Mouse (Mus musculus) stomach, postnatal 0 days (tissue): ENCODE measurements around the gene Ms4a15. TPM values are rescaled to one million over a fixed set of nuclear protein-coding genes. Genes with fewer than 3 reads are reported as not detected.

Experiments used
- ATAC-seq: fragments of 200-750 bp; cut with Nextera tagmentation; 2 replicates; pipeline ENCODE4 v1.8.0; 2017; ENCODE audit not compliant: low FRiP score, low TSS enrichment
- DNase-seq: peaks from one replicate; pipeline ENCODE4 v3.0.0-alpha.2; 2016; ENCODE audit warnings: low spot score
- H3K27ac ChIP-seq: fragments of 300-500 bp; sonication (generic); replicated peaks from 2 replicates; pipeline ENCODE4 v1.5.1; 2014; ENCODE audit warnings: mild to moderate bottlenecking, control low read depth
- H3K27me3 ChIP-seq: fragments of 300-500 bp; sonication (generic); 2 replicates; pipeline ENCODE4 v1.6.1; 2014; ENCODE audit warnings: low read length; ENCODE audit not compliant: control insufficient read depth, insufficient read depth
- H3K36me3 ChIP-seq: fragments of 300-500 bp; sonication (generic); 2 replicates; pipeline ENCODE4 v1.6.1; 2014; ENCODE audit warnings: low read length, mixed read lengths; ENCODE audit not compliant: control insufficient read depth, insufficient read depth
- H3K4me1 ChIP-seq: fragments of 300-500 bp; sonication (generic); replicated peaks from 2 replicates; pipeline ENCODE4 v1.6.1; 2014; ENCODE audit warnings: antibody characterized with exemption; ENCODE audit not compliant: control insufficient read depth, insufficient read depth
- H3K4me2 ChIP-seq: fragments of 300-500 bp; sonication (generic); replicated peaks from 2 replicates; pipeline ENCODE4 v1.6.1; 2014; ENCODE audit warnings: low read depth, mild to moderate bottlenecking, control low read depth, moderate library complexity
- H3K4me3 ChIP-seq: fragments of 300-500 bp; sonication (generic); 2 replicates; pipeline ENCODE4 v1.5.1; 2014; ENCODE audit warnings: low read depth, low read length, control low read depth
- H3K9ac ChIP-seq: fragments of 300-500 bp; sonication (generic); 2 replicates; pipeline ENCODE4 v1.6.1; 2014; ENCODE audit warnings: mild to moderate bottlenecking, low read length, control low read depth, mixed read lengths
- H3K9me3 ChIP-seq: fragments of 300-500 bp; sonication (generic); 2 replicates; pipeline ENCODE4 v1.6.1; 2016; ENCODE audit warnings: low read length; ENCODE audit not compliant: control insufficient read depth
- CTCF ChIP-seq: IDR thresholded peaks from 2 replicates; pipeline ENCODE4 v1.5.1; 2016; ENCODE audit warnings: antibody characterized with exemption, low read depth, mild to moderate bottlenecking, moderate library complexity
- EP300 ChIP-seq: optimal IDR thresholded peaks from 2 replicates; pipeline ENCODE3; 2016; ENCODE audit warnings: antibody characterized with exemption
- WGBS: fragments of 180-500 bp; shearing (Covaris S2); extraction: QIAGEN DNeasy Blood & Tissue Kit; methylation state at CpG from one replicate; pipeline ENCODE4 v1.1.7; 2014; 5-methylcytosine and 5-hydroxymethylcytosine counted together
- polyA plus RNA-seq: library from polyadenylated mRNA; unstranded; fragments of >200 nt; fragmentation: Nextera tagmentation; extraction: Ambion mirVana; gene quantifications from 2 replicates; pipeline ENCODE4 v1.2.1, GENCODE M21; 2015

The Ms4a15 gene
- polyA plus RNA-seq, 1 experiment from 2014 or later = not detected

DNA sequence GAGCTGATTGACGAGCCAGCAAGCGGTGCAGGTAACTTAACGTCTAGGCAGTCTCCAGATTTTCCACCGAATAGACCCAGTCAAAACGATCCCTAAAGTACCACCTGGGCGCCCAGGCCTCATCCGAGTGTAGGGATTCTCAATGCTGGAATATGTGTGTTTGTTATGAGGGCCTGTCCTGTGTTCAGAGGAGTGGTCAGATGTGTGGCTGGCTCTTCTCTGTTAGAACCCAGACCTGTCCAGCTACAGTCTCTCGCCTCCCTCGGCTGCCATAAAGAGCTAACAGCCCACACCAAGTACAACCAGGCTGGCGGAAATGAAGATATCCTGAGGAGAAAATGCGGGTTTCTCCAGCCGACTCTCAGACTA is 33.1 kb downstream of the Ms4a15 start:
- 41% methylated on average over 12 of the region's 12 CpGs for WGBS
- no peaks in the 10 kb centered on the region for H3K27me3 ChIP-seq
- no peak overlapping the region for H3K27ac ChIP-seq
- no peak for TF ChIP-seq EP300
- no peak for TF ChIP-seq CTCF
- H3K9ac ChIP-seq = no peak overlapping the region
- ATAC-seq (no peak; the same call in 1 of the 2 replicates), DNase-seq (no peak)
- no peak overlapping the region for H3K4me2 ChIP-seq
- H3K4me1 ChIP-seq = no peaks in the 10 kb centered on the region
- no peak overlapping the region for H3K4me3 ChIP-seq
- no peaks in the 10 kb centered on the region for H3K36me3 ChIP-seq
- no peaks in the 10 kb centered on the region for H3K9me3 ChIP-seq

GRCm38 (mm10) chr19:10959085-10959977 is 33.7 kb downstream of the Ms4a15 start:
- 26% methylated on average over 11 of the region's 11 CpGs for WGBS
- peak; percentile 36 for DNase-seq
- Histone ChIP-seq H3K4me3 (no peak overlapping the region), H3K36me3 (no peaks in the 10 kb centered on the region), H3K9ac (no peak overlapping the region), H3K27ac (no peak overlapping the region), H3K4me2 (no peak overlapping the region), H3K9me3 (no peaks in the 10 kb centered on the region), H3K4me1 (no peaks in the 10 kb centered on the region), H3K27me3 (no peaks in the 10 kb centered on the region)
- ATAC-seq = peak; percentile 66
- TF ChIP-seq EP300 (no peak), CTCF (peak; percentile 95)

GRCm38 (mm10) chr19:10952021-10952939 is 40.8 kb downstream of the Ms4a15 start:
- Histone ChIP-seq H3K9me3 (no peaks in the 10 kb centered on the region), H3K36me3 (no peaks in the 10 kb centered on the region), H3K27me3 (no peaks in the 10 kb centered on the region), H3K4me1 (no peaks in the 10 kb centered on the region; the same call in 1 of the 2 replicates), H3K27ac (peak overlapping the region; percentile 88), H3K4me3 (no peak overlapping the region), H3K9ac (no peak overlapping the region), H3K4me2 (peak overlapping the region; percentile 11)
- TF ChIP-seq EP300 = no peak
- 0 out of 2 replicates have a peak, but pooled peaks have one; percentile 1 for TF ChIP-seq CTCF
- ATAC-seq (peak; percentile 38; the same call in 1 of the 2 replicates), DNase-seq (no peak)
- WGBS = 26% methylated on average over 11 of the region's 11 CpGs

DNA sequence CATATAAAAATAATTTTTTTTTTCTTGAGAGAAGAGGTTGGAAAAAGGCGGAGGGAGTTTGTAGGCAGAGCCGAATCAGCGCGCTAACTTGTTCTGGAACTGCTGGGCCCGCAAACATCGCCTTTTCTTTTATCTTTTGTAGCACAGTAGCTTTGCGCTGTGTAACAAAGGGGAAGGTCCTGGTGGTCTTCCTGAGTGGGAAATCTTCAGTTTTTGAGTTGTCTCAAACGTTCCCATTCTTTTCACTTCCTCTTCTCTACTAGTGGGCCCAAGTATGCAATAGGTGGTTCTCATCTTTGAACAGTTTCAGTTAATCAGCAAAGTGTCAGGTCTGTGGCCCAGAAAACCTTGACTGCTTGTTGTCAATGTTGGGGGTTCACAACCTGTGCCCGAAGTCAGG is 43.5 kb downstream of the Ms4a15 start:
- WGBS = 19% methylated on average over 9 of the region's 9 CpGs
- no peak for ATAC-seq
- no peaks in the 10 kb centered on the region for H3K9me3 ChIP-seq

DNA sequence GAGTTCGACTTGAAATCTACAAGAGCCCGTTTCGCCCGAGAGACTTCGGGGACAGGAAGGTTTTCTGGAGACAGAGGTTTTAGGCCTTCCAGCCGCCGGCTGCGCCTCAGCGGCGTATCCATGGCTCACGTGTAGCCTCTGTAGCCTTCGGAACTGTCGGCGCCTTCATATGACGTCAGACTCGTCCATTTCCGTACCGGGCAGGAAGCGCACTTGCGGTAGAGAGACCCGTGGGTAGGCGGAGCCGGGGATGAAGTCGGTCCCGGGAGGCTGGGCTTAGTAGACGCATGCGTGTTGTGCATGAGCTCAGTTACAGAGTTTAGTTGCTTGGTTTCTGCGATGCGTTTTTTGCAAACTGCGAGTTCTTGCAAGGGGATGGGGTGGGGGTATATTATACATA is 43.9 kb downstream of the Ms4a15 start, which contains the start of gene Ccdc86:
TSS of gene Ccdc86 (minus strand) at position 155 of the 400 bp plus-strand sequence.
- peak within 1 kb of the TSS; percentile 99 for H3K4me2 ChIP-seq
- H3K9me3 ChIP-seq = no peaks in the 10 kb centered on the region
- peak within 1 kb of the TSS; percentile 84 for H3K9ac ChIP-seq
- DNase-seq = peak; percentile 98
- peak; percentile 97 for ATAC-seq
- peak within 1 kb of the TSS; percentile 69 for H3K27ac ChIP-seq
- no peaks in the 10 kb centered on the region for H3K27me3 ChIP-seq
- TF ChIP-seq EP300 (no peak), CTCF (no peak)
- no peaks in the 10 kb centered on the region; the same call in 1 of the 2 replicates for H3K4me1 ChIP-seq
- peak within 1 kb of the TSS; percentile 61 for H3K4me3 ChIP-seq
- 0% methylated on average over 30 of the region's 30 CpGs for WGBS
- peaks cover under 1% of the 10 kb centered on the region; the same call in 1 of the 2 replicates for H3K36me3 ChIP-seq

More for the DNA sequence above, 43.5 kb downstream of the Ms4a15 start:
- H3K4me3 ChIP-seq = peak overlapping the region; percentile 61; the same call in 1 of the 2 replicates
- H3K9ac ChIP-seq = peak overlapping the region; percentile 43
- no peak for DNase-seq
- H3K4me2 ChIP-seq = peak overlapping the region; percentile 52
- TF ChIP-seq CTCF = no peak
- TF ChIP-seq EP300 = no peak
- H3K27ac ChIP-seq = peak overlapping the region; percentile 69
- no peaks in the 10 kb centered on the region for H3K27me3 ChIP-seq
- H3K36me3 ChIP-seq = no peaks in the 10 kb centered on the region
- no peaks in the 10 kb centered on the region; the same call in 1 of the 2 replicates for H3K4me1 ChIP-seq
